Mouse (Mus musculus) leukemia stem cell, adult 10-12 weeks (primary cell): Measurements from ENCODE around the gene Olfr1247. TPM values are rescaled to one million over a fixed set of nuclear protein-coding genes. Genes with fewer than 3 reads are reported as not detected.

ENCODE experiments used
- polyA plus RNA-seq: library from polyadenylated mRNA; stranded (reverse); fragments of >175 nt; gene quantifications from 2 replicates; pipeline ENCODE4 v1.2.3, GENCODE M21; 2012; ENCODE audit warnings: low replicate concordance

Gene Olfr1247
- not detected in 2 replicates for polyA plus RNA-seq

DNA sequence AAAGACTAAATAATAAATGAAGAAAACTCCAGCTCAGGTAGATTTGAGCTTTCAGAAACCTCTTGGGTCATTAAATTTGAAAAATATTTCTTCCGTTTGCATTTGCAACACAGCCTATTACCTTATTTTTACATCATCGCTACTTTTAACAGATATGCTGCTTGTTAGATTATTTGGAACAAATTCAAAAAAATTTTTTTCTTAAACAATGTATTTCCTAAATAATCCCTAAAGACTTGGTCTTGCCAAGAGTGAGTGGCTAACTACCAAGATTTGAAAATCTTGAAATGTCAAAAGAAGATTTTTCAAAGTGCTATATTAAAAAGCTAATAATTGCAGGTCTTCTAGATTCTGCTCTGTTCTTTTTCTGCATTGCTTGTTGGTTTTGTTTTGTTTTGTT, at the start of gene Olfr1247:
TSS of gene Olfr1247 (minus strand) at position 101 of the 400 bp plus-strand sequence.

GRCm38 (mm10) chr2:89661367-89661766, 47.4 kb upstream of the Olfr1247 start, which contains the start of gene Olfr1250:
Olfr1250 (minus strand) TSS chr2:89661467.

DNA sequence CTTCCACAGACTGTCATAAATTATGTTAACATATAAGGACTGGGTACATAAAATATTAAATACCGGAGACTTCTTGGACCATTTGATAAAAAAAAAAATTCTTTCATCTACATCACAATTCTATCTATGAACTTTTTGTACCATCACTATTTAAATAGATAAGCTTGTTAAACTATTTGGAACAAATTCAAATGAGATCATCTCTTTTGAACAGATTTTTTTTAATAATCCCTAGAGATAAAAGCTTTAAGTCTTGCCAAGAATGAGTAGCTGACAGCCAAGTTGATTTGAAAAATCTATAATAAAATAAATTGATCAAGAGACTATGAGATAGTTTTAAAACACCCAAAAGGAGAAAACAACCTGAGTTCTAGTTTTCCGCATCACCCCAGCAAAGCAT, 21.0 kb upstream of the Olfr1247 start, which contains the start of gene Olfr1249:
TSS of gene Olfr1249 (minus strand) at position 101 of the 400 bp plus-strand sequence.

GRCm38 (mm10) chr2:89618145-89618544, 4.2 kb upstream of the Olfr1247 start, which contains the start of gene Olfr1248:
Olfr1248 (minus strand) TSS chr2:89618245.

DNA sequence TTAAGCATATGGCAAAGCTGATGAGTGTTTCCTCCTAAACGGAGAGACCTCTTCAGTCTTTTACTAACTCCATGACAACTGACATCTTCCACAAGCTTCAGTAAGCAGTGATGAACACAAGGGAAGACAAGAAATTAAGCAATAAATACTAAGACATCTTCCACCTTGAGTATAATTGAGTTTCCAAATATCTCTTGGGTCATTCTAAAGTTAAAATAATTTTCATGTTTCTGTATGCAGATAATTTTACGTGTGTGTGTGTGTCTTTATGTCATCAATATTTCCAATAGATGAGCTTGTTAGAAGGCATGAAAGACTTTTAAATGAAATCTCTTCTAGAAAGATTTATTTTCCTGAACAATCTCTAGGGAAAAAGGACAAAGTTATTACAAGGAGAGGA, 20.9 kb downstream of the Olfr1247 start, which contains the start of gene Olfr1246:
TSS of gene Olfr1246 (minus strand) at position 101 of the 400 bp plus-strand sequence.

DNA sequence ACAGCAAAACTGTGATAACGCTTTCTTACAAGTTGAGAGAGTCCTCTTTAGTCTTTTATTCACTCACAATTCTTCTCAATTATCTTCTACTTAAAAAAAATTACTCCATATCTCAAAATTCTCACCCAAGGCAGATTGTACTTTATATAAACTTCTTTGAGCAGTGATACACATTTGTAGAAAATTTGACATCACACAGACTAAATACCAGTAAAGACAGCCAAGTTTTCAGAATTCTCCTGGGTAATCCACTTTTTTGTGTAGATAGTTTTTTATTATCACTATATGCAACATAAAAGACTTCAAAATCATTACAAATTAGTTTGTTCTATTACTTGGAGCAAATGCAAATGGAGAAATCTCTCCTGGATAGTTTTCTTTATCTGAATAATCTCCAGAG, 35.6 kb downstream of the Olfr1247 start, which contains the start of gene Olfr1245:
TSS of gene Olfr1245 (minus strand) at position 101 of the 400 bp plus-strand sequence.

Other genes with a start within 250 kb of the Olfr1247 start
- not detected in 2 replicates for gene Olfr1234, start 249.3 kb downstream of the Olfr1247 start, polyA plus RNA-seq
- gene Olfr1238, start 204.5 kb downstream of the Olfr1247 start, polyA plus RNA-seq = not detected in 2 replicates
- not detected in 2 replicates for gene Olfr1239, start 193.7 kb downstream of the Olfr1247 start, polyA plus RNA-seq
- gene Olfr1240, start 171.1 kb downstream of the Olfr1247 start, polyA plus RNA-seq = not detected in 2 replicates
- not detected in 2 replicates for gene Olfr1241, start 127.0 kb downstream of the Olfr1247 start, polyA plus RNA-seq
- gene Olfr1242, start 115.8 kb downstream of the Olfr1247 start, polyA plus RNA-seq = not detected in 2 replicates
- gene Olfr1243, start 82.6 kb downstream of the Olfr1247 start, polyA plus RNA-seq = not detected in 2 replicates
- gene Olfr1245, start 35.7 kb downstream of the Olfr1247 start, polyA plus RNA-seq = not detected in 2 replicates
- gene Olfr1246, start 21.0 kb downstream of the Olfr1247 start, polyA plus RNA-seq = not detected in 2 replicates
- gene Olfr1248, start 4.1 kb upstream of the Olfr1247 start, polyA plus RNA-seq = not detected in 2 replicates
- gene Olfr1249, start 20.9 kb upstream of the Olfr1247 start, polyA plus RNA-seq = not detected in 2 replicates
- not detected in 2 replicates for gene Olfr1250, start 47.3 kb upstream of the Olfr1247 start, polyA plus RNA-seq
- gene Olfr1251, start 57.8 kb upstream of the Olfr1247 start, polyA plus RNA-seq = not detected in 2 replicates
- gene Olfr1252, start 110.9 kb upstream of the Olfr1247 start, polyA plus RNA-seq = not detected in 2 replicates
- 0.05 TPM in 1 of 2 replicates, not detected in the other for gene Olfr1253, start 143.0 kb upstream of the Olfr1247 start, polyA plus RNA-seq
- gene Olfr1254, start 179.5 kb upstream of the Olfr1247 start, polyA plus RNA-seq = not detected in 2 replicates
- gene Olfr1255, start 197.9 kb upstream of the Olfr1247 start, polyA plus RNA-seq = not detected in 2 replicates
- not detected in 2 replicates for gene Olfr1256, start 227.4 kb upstream of the Olfr1247 start, polyA plus RNA-seq
- not detected in 2 replicates for gene Olfr48, start 234.1 kb upstream of the Olfr1247 start, polyA plus RNA-seq